Mouse (Mus musculus) MN1 (cell line): Measurements from ENCODE around the gene Klhdc7a.

Source experiments
- DNase-seq: peaks from one replicate; pipeline ENCODE4 v3.0.0-alpha.2; 2016; ENCODE audit warnings: low spot score

Gene Klhdc7a

DNA sequence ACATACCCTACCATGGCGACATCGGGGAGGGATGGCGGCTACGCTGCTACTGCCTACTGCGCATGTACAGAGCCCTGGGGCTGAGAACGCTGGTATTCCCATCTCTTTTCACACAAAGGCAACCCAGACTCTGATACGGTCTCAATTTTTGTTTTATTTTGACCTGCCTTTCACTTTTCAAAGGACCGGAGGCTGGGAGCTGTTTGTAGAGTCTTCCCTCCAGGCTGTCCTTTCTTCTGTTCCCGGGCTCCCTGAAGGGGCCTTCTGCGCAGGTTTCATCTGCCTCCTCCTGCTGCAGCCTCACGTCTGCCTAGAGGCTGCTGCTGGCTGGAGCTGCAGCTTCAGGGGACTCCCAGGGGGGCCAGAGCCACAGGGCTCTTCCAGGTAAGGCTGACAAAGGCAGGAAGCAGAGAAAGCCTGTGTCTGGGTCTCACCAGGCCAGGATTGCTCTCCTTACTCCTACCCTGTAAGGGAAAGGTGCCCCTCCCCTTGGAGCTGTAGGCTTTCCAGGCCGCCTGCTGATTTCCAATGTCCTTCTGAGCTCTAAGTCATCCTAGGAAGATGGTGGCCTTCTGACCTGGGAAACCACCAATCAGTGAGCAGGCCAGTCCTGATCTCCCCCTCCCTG is 7.6 kb downstream of the Klhdc7a start:
- DNase-seq: no peak

- DNase-seq: no peak
Observed at GRCm38 (mm10) chr4:139959188-139959587, 8.6 kb downstream of the Klhdc7a start.

GRCm38 (mm10) chr4:139950876-139951485 is 16.8 kb downstream of the Klhdc7a start:
- no peak for DNase-seq

DNA sequence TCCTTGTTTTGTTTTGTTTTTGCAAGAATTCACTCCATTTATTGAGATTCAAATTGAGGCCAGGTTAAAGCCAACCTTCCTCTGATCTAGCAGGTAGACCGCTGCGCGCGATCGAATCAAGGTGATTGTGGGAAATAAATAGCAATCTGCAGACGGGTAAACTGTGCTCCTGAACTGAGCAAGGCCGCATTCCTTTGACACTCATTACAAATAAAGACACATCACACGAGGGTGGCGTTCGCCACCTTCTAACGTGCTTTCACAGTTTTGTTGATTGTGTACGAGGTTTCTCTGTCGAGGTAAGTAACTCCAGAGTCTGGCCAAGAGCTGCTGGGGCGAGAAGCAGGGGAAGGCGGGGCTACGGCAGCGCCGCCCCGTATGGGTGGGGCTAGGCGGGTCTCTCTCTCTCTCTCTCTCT is 17.4 kb downstream of the Klhdc7a start:
- DNase-seq: no peak

- DNase-seq: no peak
Observed at GRCm38 (mm10) chr4:139948591-139948990, 19.2 kb downstream of the Klhdc7a start.

- no peak for DNase-seq
Observed at GRCm38 (mm10) chr4:139947341-139947740, 20.5 kb downstream of the Klhdc7a start.

DNA sequence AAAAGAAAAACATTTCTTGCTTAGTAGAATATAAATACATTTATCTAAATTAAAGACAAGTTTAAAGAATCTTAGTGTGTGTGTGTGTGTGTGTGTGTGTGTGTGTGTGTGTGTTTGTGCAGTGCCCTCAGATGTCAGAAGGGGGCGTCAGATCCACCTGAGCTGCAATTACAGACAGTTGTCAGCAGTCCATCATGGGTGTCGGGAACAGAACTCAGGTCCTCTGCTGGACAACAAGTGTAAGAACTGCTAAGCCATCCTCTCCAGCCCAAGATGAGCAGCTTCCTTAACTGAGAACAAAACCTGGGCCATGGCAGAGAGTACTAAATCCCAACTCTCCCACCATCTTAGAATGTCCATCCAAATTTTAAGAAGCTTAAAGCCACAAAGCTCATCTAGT is 26.0 kb downstream of the Klhdc7a start:
- no peak for DNase-seq

GRCm38 (mm10) chr4:139935557-139935956 is 32.3 kb downstream of the Klhdc7a start:
- DNase-seq: no peak

DNA sequence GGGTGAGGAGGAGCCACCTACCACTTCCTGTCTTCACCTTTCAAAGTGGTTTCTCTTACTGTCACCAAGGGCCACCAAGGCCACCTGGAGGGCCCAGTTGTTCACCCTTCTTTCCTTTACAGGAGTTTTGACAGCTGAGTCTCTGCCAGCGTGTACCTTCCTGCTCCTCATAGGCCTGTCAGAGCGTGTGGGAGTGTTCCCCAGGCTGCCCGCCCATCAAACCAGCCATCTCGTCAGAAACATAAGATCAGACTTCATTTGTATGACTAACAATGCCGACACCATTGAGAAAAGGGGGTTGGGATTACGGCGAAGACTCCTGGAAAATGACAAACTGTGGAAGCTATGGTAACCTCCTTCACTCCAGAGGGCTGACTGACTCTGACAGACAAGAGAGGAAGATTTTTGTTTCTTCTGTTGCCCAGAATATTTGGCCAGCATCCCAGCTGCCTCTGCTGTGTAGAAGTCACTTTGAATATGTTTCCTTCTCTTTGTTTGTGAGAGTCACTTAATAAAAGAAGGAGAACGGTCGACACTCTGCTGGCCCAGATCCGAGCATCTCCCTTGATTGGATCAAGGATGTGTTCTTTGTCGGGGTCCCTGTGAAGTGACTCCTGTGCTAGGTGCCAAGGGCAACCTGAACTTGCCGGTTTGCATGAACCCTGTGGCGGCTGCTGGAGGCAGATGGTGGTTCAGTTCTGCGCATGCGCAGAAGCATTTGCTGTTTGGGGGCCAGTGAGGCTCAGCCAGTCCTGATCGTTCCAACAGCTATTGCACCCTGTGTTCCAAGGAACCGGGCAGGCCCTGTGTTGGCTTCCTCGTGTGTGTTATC is 34.6 kb downstream of the Klhdc7a start:
- DNase-seq: peak; percentile 59

DNA sequence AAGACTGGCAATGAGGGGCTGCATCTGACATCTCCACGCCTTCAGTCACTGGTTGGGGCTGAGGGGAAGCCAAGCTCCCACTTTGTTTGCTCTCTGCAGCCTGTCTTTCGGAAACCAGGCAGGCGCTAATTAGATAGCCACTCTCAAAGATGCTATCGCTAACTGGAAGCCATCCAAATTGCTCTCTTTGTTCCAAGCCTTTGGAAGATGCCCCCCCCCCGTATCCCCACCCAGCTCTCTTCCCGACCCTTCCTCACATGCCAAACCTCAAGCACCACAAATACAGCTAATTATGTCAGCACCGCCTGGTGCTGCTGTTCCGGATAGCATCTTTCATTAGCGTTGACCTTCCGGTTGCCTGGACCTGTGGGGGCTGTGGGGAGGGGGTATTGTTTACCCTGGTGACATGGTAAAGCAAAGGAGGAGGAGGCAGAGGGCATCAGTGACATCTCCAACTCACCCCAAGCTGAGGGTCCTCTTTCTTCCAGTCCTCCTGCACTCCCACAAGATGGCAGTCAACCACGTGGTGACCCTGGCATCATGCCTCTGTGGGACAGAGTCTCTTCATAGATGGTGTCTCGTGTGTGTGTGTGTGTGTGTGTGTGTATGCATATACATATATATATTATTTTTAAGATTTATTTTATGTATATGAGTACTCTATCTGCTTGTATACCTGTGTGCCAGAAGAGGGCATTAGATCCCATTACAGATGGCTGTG is 35.9 kb downstream of the Klhdc7a start:
- peak; percentile 89 for DNase-seq

DNA sequence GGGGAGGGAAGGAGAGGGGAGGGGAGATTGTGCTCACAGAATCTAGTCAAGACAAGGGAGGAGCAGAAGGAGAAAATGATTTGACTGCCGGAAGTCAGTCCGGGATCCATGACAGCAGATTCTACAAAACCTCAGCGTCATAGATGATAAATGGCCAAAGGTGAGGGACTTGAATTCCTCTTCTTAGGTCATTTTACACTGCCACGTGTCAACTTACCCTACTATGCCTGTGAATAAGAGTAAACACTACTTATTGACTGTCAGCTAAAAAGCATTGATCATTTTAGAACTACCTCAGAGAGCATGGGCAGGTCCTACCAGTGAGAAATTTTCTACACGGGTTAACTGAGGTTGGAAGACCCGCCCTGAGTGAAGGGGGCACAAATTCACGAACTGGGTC is 36.9 kb downstream of the Klhdc7a start:
- peak; percentile 42 for DNase-seq

- no peak for DNase-seq
Observed at GRCm38 (mm10) chr4:139926161-139926561, 41.7 kb downstream of the Klhdc7a start.

DNA sequence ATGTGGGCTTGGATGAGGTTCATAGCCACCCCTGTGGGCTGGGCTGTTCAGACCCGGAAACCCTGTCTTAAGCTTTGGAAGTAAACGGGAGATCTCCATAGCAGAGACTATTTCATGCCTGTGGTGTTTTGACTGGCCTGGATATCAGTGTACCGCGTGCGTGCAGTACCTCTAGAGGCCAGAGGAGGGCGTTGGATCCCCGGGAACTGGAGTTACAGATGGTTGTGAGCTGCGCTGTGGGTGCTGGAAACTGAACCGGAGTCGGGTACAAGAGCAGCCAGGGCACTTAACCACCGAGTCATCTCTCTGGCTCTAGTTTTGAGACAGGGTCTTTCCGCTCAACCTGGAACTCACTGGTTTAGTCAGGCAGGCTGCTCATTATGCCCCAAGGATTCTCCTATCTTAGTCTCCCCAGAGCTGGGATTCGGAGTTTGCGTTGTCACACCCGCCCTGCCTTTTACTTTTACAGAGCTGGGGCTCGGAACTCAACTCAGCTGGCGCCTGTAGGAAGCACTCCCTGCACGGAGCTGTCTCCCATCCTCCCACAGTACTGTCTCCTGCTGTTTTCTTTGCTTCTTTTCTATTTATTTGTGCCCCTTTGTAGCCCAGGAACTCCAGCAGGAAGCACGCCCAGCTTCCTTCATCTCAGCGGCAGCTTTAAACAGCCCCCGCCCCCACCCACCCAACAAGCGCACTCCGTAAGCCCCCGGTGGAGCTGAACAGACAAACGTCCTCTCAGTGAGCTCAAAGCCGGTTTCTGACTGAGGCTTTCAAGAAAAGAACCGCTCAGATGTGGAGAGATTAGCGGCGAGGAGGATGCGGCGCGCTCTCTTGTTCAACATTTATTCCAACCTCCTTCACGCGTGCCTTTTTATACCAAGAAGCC is 42.3 kb downstream of the Klhdc7a start:
- DNase-seq: no peak

GRCm38 (mm10) chr4:139916731-139917130 is 51.1 kb downstream of the Klhdc7a start:
- DNase-seq: no peak
